Mouse (Mus musculus) MEL (cell line): ENCODE results near the gene Vstm2b.

Experiments used
- CTCF ChIP-seq, 3 experiments: IDR thresholded peaks in 2 of 3; conservative IDR thresholded peaks in 1 of 3; 2 replicates each; pipeline ENCODE4 v1.5.1; 2011 to 2012; ENCODE audit warnings: low read length in 3 of 3, low read depth in 2 of 3, mild to moderate bottlenecking in 2 of 3, improper control_type of control experiment in 1 of 3, inconsistent platforms in 1 of 3, mixed read lengths in 1 of 3, moderate library complexity in 1 of 3; ENCODE audit not compliant: control insufficient read depth in 1 of 3, insufficient read depth in 1 of 3, poor library complexity in 1 of 3, severe bottlenecking in 1 of 3
- MAX ChIP-seq: IDR thresholded peaks from 2 replicates; pipeline ENCODE4 v1.6.1; 2011; ENCODE audit warnings: low read length, improper control_type of control experiment
- MXI1 ChIP-seq: IDR thresholded peaks from 2 replicates; pipeline ENCODE4 v1.6.1; 2011; ENCODE audit warnings: mild to moderate bottlenecking, low read depth, low read length, improper control_type of control experiment
- NRF1 ChIP-seq: IDR thresholded peaks from 2 replicates; pipeline ENCODE4 v1.6.1; 2014; ENCODE audit warnings: low read depth, mild to moderate bottlenecking, inconsistent platforms, low read length, improper control_type of control experiment, moderate library complexity; ENCODE audit not compliant: poor library complexity, insufficient read depth, severe bottlenecking
- POLR2A ChIP-seq, 2 experiments: IDR thresholded peaks; 2 replicates each; pipeline ENCODE4 v1.6.1; 2011 to 2012; ENCODE audit warnings: low read length in 2 of 2, mild to moderate bottlenecking in 2 of 2, control low read depth in 1 of 2, improper control_type of control experiment in 1 of 2, low read depth in 1 of 2, moderate library complexity in 1 of 2; ENCODE audit not compliant: control insufficient read depth in 1 of 2, insufficient read depth in 1 of 2, poor library complexity in 1 of 2
- POLR2AphosphoS2 ChIP-seq: IDR thresholded peaks from 2 replicates; pipeline ENCODE4 v1.6.1; 2011; ENCODE audit warnings: low read length, improper control_type of control experiment
- TAL1 ChIP-seq: IDR thresholded peaks from 2 replicates; pipeline ENCODE4 v1.6.1; 2012; ENCODE audit warnings: mild to moderate bottlenecking, inconsistent platforms, low read length, moderate library complexity, mixed read lengths
- TCF12 ChIP-seq: IDR thresholded peaks from 2 replicates; pipeline ENCODE4 v1.6.1; 2014; ENCODE audit warnings: low read depth, mild to moderate bottlenecking, inconsistent platforms, low read length, improper control_type of control experiment, moderate library complexity
- USF1 ChIP-seq: IDR thresholded peaks from 2 replicates; pipeline ENCODE4 v1.6.1; 2014; ENCODE audit warnings: low read depth, mild to moderate bottlenecking, inconsistent platforms, low read length, improper control_type of control experiment, moderate library complexity
- USF2 ChIP-seq, 2 experiments: IDR thresholded peaks; 2 replicates each; pipeline ENCODE4 v1.6.1; 2011 to 2012; ENCODE audit warnings: improper control_type of control experiment in 2 of 2, low read length in 2 of 2, borderline replicate concordance in 1 of 2, inconsistent platforms in 1 of 2, low read depth in 1 of 2, mild to moderate bottlenecking in 1 of 2; ENCODE audit not compliant: insufficient read depth in 1 of 2
- ZKSCAN1 ChIP-seq: IDR thresholded peaks from 2 replicates; pipeline ENCODE4 v1.6.1; 2012; ENCODE audit warnings: low read depth, mild to moderate bottlenecking, inconsistent platforms, low read length, improper control_type of control experiment, moderate library complexity

GRCm38 (mm10) chr7:40856088-40856625 lies 42.0 kb upstream of the Vstm2b start:
- TF ChIP-seq TCF12, result no peak
- no peak for TF ChIP-seq POLR2A (IDR thresholded peaks at IDR 0.05; ENCODE audit: control insufficient read depth in 1 of 2, insufficient read depth in 1 of 2, low read depth in 1 of 2, low read length in 2 of 2, poor library complexity in 1 of 2)
- TF ChIP-seq MXI1, result no peak
- TF ChIP-seq CTCF (IDR thresholded peaks at IDR 0.05 in 2 of 3, conservative IDR thresholded peaks at IDR 0.05 in 1 of 3; ENCODE audit: control insufficient read depth in 1 of 3, insufficient read depth in 1 of 3, low read depth in 2 of 3, low read length in 3 of 3, poor library complexity in 1 of 3, severe bottlenecking in 1 of 3), result no peak
- TF ChIP-seq MAX, result no peak
- TF ChIP-seq TAL1, result no peak
- no peak for TF ChIP-seq USF1
- TF ChIP-seq NRF1, result no peak
- no peak for TF ChIP-seq USF2 (IDR thresholded peaks at IDR 0.05; ENCODE audit: borderline replicate concordance in 1 of 2, insufficient read depth in 1 of 2, low read depth in 1 of 2, low read length in 2 of 2)
- TF ChIP-seq POLR2AphosphoS2, result no peak
- no peak for TF ChIP-seq ZKSCAN1
